Mouse (Mus musculus) forebrain, embryonic 14.5 days (tissue): ENCODE measurements around the gene Hcst. TPM values are rescaled to one million over a fixed set of nuclear protein-coding genes. Genes with fewer than 3 reads are reported as not detected.

Experiments
- ATAC-seq: fragments of 200-750 bp; cut with Nextera tagmentation; 2 replicates; pipeline ENCODE4 v1.8.0; 2017; ENCODE audit warnings: mild to moderate bottlenecking, moderate library complexity
- DNase-seq: peaks from one replicate; pipeline ENCODE4 v3.0.0-alpha.2; 2015; ENCODE audit warnings: low spot score
- H3K27ac ChIP-seq: fragments of 300-500 bp; sonication (generic); 2 replicates; pipeline ENCODE4 v1.5.1; 2014; ENCODE audit warnings: low read depth, mild to moderate bottlenecking, control low read depth, low read length, moderate library complexity
- H3K27me3 ChIP-seq: fragments of 300-500 bp; sonication (generic); replicated peaks from 2 replicates; pipeline ENCODE4 v1.6.1; 2014; ENCODE audit warnings: low read length, control low read depth, mixed read lengths; ENCODE audit not compliant: control insufficient read depth, insufficient read depth
- H3K36me3 ChIP-seq: fragments of 300-500 bp; sonication (generic); 2 replicates; pipeline ENCODE4 v1.6.1; 2014; ENCODE audit warnings: low read length, control low read depth; ENCODE audit not compliant: control insufficient read depth, insufficient read depth
- H3K4me1 ChIP-seq: fragments of 300-500 bp; sonication (generic); 2 replicates; pipeline ENCODE4 v1.6.1; 2014; ENCODE audit warnings: antibody characterized with exemption, low read length, control low read depth; ENCODE audit not compliant: control insufficient read depth, insufficient read depth
- H3K4me2 ChIP-seq: fragments of 300-500 bp; sonication (generic); 2 replicates; pipeline ENCODE4 v1.6.1; 2014; ENCODE audit warnings: mild to moderate bottlenecking, control low read depth, low read length
- H3K4me3 ChIP-seq: fragments of 300-500 bp; sonication (generic); 2 replicates; pipeline ENCODE4 v1.5.1; 2014; ENCODE audit warnings: low read depth, low read length, control low read depth
- H3K9ac ChIP-seq: fragments of 300-500 bp; sonication (generic); 2 replicates; pipeline ENCODE4 v1.6.1; 2014; ENCODE audit warnings: mild to moderate bottlenecking, low read length, control low read depth, moderate library complexity
- H3K9me3 ChIP-seq: fragments of 300-500 bp; sonication (generic); replicated peaks from 2 replicates; pipeline ENCODE4 v1.6.1; 2016; ENCODE audit warnings: low read length, control low read depth, mixed read lengths; ENCODE audit not compliant: control insufficient read depth
- WGBS: fragments of 180-500 bp; shearing (Covaris S2); extraction: QIAGEN DNeasy Blood & Tissue Kit; methylation state at CpG from one replicate; pipeline ENCODE4 v1.1.7; 2014; 5-methylcytosine and 5-hydroxymethylcytosine counted together
- polyA plus RNA-seq: library from polyadenylated mRNA; unstranded; fragments of >200 nt; fragmentation: Nextera tagmentation; extraction: Ambion mirVana; gene quantifications from 2 replicates; pipeline ENCODE4 v1.2.1, GENCODE M21; 2014

The Hcst gene
- polyA plus RNA-seq, 1 experiment from 2014 or later: 0.61 TPM

GRCm38 (mm10) chr7:30454259-30454658 is 34.6 kb upstream of the Hcst start:
- no peak for DNase-seq
- H3K9me3 ChIP-seq: no peaks in the 10 kb centered on the region
- peaks cover 66% of the 10 kb centered on the region for H3K27me3 ChIP-seq
- no peak for ATAC-seq
- H3K27ac ChIP-seq: no peak overlapping the region
- H3K4me3 ChIP-seq: no peak overlapping the region
- H3K4me2 ChIP-seq: no peak overlapping the region
- no peaks in the 10 kb centered on the region for H3K36me3 ChIP-seq
- H3K9ac ChIP-seq: no peak overlapping the region
- peaks cover 5% of the 10 kb centered on the region for H3K4me1 ChIP-seq
- WGBS: 14% methylated on average over 6 of the region's 6 CpGs

- ATAC-seq: no peak
- H3K4me3 ChIP-seq: no peak overlapping the region
Observed at GRCm38 (mm10) chr7:30453766-30454165, 34.1 kb upstream of the Hcst start.

GRCm38 (mm10) chr7:30453327-30453726 is 33.7 kb upstream of the Hcst start:
- Histone ChIP-seq H3K4me2 (no peak overlapping the region), H3K27ac (no peak overlapping the region), H3K36me3 (no peaks in the 10 kb centered on the region), H3K4me1 (peaks cover 5% of the 10 kb centered on the region), H3K9ac (no peak overlapping the region), H3K4me3 (no peak overlapping the region), H3K27me3 (peaks cover 58% of the 10 kb centered on the region), H3K9me3 (no peaks in the 10 kb centered on the region)
- ATAC-seq (no peak), DNase-seq (no peak)
- 16% methylated on average over 25 of the region's 25 CpGs for WGBS

More at GRCm38 (mm10) chr7:30453766-30454165, 34.1 kb upstream of the Hcst start:
- peaks cover 5% of the 10 kb centered on the region for H3K4me1 ChIP-seq
- H3K4me2 ChIP-seq: no peak overlapping the region
- H3K9me3 ChIP-seq: no peaks in the 10 kb centered on the region
- peaks cover 62% of the 10 kb centered on the region for H3K27me3 ChIP-seq
- DNase-seq: no peak
- no peaks in the 10 kb centered on the region for H3K36me3 ChIP-seq
- 1% methylated on average over 25 of the region's 25 CpGs for WGBS
- no peak overlapping the region for H3K27ac ChIP-seq
- H3K9ac ChIP-seq: no peak overlapping the region

GRCm38 (mm10) chr7:30450241-30450640 is 30.6 kb upstream of the Hcst start:
- ATAC-seq (no peak), DNase-seq (no peak)
- H3K9me3 ChIP-seq: no peaks in the 10 kb centered on the region
- H3K36me3 ChIP-seq: no peaks in the 10 kb centered on the region
- H3K4me1 ChIP-seq: peaks cover 4% of the 10 kb centered on the region; the same call in 1 of the 2 replicates
- H3K27ac ChIP-seq: no peak overlapping the region
- H3K4me2 ChIP-seq: no peak overlapping the region
- WGBS: 79% methylated on average over 7 of the region's 7 CpGs
- H3K27me3 ChIP-seq: peaks cover 28% of the 10 kb centered on the region
- no peak overlapping the region for H3K4me3 ChIP-seq
- H3K9ac ChIP-seq: no peak overlapping the region

- Histone ChIP-seq H3K27me3 (no peaks in the 10 kb centered on the region), H3K4me3 (peak within 1 kb of the TSS; percentile 84), H3K27ac (peak within 1 kb of the TSS; percentile 96), H3K4me1 (peaks cover 14% of the 10 kb centered on the region), H3K9ac (peak within 1 kb of the TSS; percentile 93), H3K36me3 (peaks cover 30% of the 10 kb centered on the region), H3K9me3 (no peaks in the 10 kb centered on the region), H3K4me2 (peak within 1 kb of the TSS; percentile 81)
- ATAC-seq (peak; percentile 86), DNase-seq (peak; percentile 82)
- under 1% methylated on average over 56 of the region's 72 CpGs for whole genome bisulfite sequencing
Observed at GRCm38 (mm10) chr7:30444971-30445751, 25.5 kb upstream of the Hcst start, which contains the start of gene Aplp1. TSS of gene Aplp1 (minus strand) at chr7:30445535.

GRCm38 (mm10) chr7:30444154-30444970 is 24.7 kb upstream of the Hcst start:
- Histone ChIP-seq H3K9me3 (no peaks in the 10 kb centered on the region), H3K27me3 (no peaks in the 10 kb centered on the region), H3K27ac (peak overlapping the region; percentile 96), H3K4me3 (peak overlapping the region; percentile 84), H3K36me3 (peaks cover 38% of the 10 kb centered on the region), H3K4me1 (peaks cover 14% of the 10 kb centered on the region), H3K4me2 (peak overlapping the region; percentile 81), H3K9ac (peak overlapping the region; percentile 93)
- DNase-seq: peak; percentile 92
- 0% methylated on average over 38 of the region's 38 CpGs for WGBS
- peak; percentile 64 for ATAC-seq

- H3K4me3 ChIP-seq: peak overlapping the region; percentile 84
- peaks cover 45% of the 10 kb centered on the region for H3K36me3 ChIP-seq
- no peaks in the 10 kb centered on the region for H3K27me3 ChIP-seq
- H3K4me2 ChIP-seq: peak overlapping the region; percentile 81
- H3K9ac ChIP-seq: peak overlapping the region; percentile 93
- H3K9me3 ChIP-seq: no peaks in the 10 kb centered on the region
- no peak for ATAC-seq
- WGBS: 16% methylated on average over 9 of the region's 9 CpGs
- peaks cover 14% of the 10 kb centered on the region for H3K4me1 ChIP-seq
- peak; percentile 53 for DNase-seq
- no peak overlapping the region for H3K27ac ChIP-seq
Observed at GRCm38 (mm10) chr7:30443696-30444095, 24.0 kb upstream of the Hcst start.

- Histone ChIP-seq H3K27me3 (no peaks in the 10 kb centered on the region), H3K4me2 (no peak overlapping the region), H3K4me1 (peaks cover 10% of the 10 kb centered on the region), H3K9me3 (no peaks in the 10 kb centered on the region), H3K9ac (no peak overlapping the region), H3K27ac (no peak overlapping the region), H3K4me3 (no peak overlapping the region), H3K36me3 (peaks cover 70% of the 10 kb centered on the region)
- ATAC-seq: no peak
- peak; percentile 66 for DNase-seq
- 30% methylated on average over 2 of the region's 5 CpGs for WGBS
Observed at GRCm38 (mm10) chr7:30440697-30441096, 21.0 kb upstream of the Hcst start.
